Mouse (Mus musculus): ENCODE measurements around the gene Meis1. TPM values are rescaled to one million over a fixed set of nuclear protein-coding genes. Genes with fewer than 3 reads are reported as not detected.

The Meis1 gene
- total and polyA plus RNA-seq, 3 experiments, result 0.19 to 3.6 (median 0.81) TPM

- Histone ChIP-seq H3K27ac (ENCODE audit: insufficient read depth, low read depth) (no peak overlapping the region), H3K36me3 (replicated peaks in 1 of 2; ENCODE audit: control insufficient read depth in 1 of 2, insufficient read depth in 1 of 2, low read length in 1 of 2) (peaks cover 0 to 2% of the 10 kb centered on the region in 2 experiments), H3K27me3 (replicated peaks) (no peaks in the 10 kb centered on the region), H3K4me3 (replicated peaks in 1 of 3; ENCODE audit: low read depth in 2 of 3, low read length in 2 of 3, poor library complexity in 1 of 3) (no peak overlapping the region), H3K4me1 (ENCODE audit: control insufficient read depth in 1 of 2, insufficient read depth in 2 of 2) (no peaks in the 10 kb centered on the region), H3K79me2 (replicated peaks; ENCODE audit: control insufficient read depth, extremely low read depth, insufficient read depth, poor library complexity, severe bottlenecking) (no peaks in the 10 kb centered on the region), H3K9ac (ENCODE audit: insufficient read depth, low read depth) (no peak overlapping the region), H3K9me3 (replicated peaks; ENCODE audit: low read length) (peaks cover 2% of the 10 kb centered on the region), H3K4me2 (ENCODE audit: insufficient read depth, low read depth, poor library complexity, severe bottlenecking) (no peak overlapping the region)
- dilution Hi-C loops (cut with MboI; ENCODE audit: extremely low pct_ligation_motif_present, extremely low pct_unique_long_range_greater_than_20kb, low sequenced_read_pairs) (no loop called here), in situ Hi-C loops (cut with MboI; ENCODE audit: low pct_ligation_motif_present, low pct_unique_long_range_greater_than_20kb, low sequenced_read_pairs) (no loop called here)
- no peak for DNase-seq (ENCODE audit: extremely low read depth)
- TF ChIP-seq NRF1 (IDR thresholded peaks at IDR 0.05; ENCODE audit: low read depth, low read length), result no peak
- no peak for TF ChIP-seq ELF1 (IDR thresholded peaks at IDR 0.05; ENCODE audit: low read depth, low read length)
- TF ChIP-seq ETS1 (conservative IDR thresholded peaks at IDR 0.05; ENCODE audit: low read depth, low read length), result no peak
- no peak for TF ChIP-seq GABPA (IDR thresholded peaks at IDR 0.05; ENCODE audit: insufficient replicate concordance, low read depth, low read length)
These were observed 6.8 kb downstream of the Meis1 start for GRCm38 (mm10) chr11:19012001-19012400.

GRCm38 (mm10) chr11:19011108-19011805 lies 7.5 kb downstream of the Meis1 start:
- H3K27me3 ChIP-seq (replicated peaks), result no peaks in the 10 kb centered on the region
- H3K9ac ChIP-seq (ENCODE audit: insufficient read depth, low read depth), result no peak overlapping the region
- in situ Hi-C loops (cut with MboI; ENCODE audit: low pct_ligation_motif_present, low pct_unique_long_range_greater_than_20kb, low sequenced_read_pairs) (no loop called here), dilution Hi-C loops (cut with MboI; ENCODE audit: extremely low pct_ligation_motif_present, extremely low pct_unique_long_range_greater_than_20kb, low sequenced_read_pairs) (no loop called here)
- no peak for DNase-seq (ENCODE audit: extremely low read depth)
- no peaks in the 10 kb centered on the region for H3K4me1 ChIP-seq (ENCODE audit: control insufficient read depth in 1 of 2, insufficient read depth in 2 of 2)
- no peak for TF ChIP-seq ZKSCAN1 (IDR thresholded peaks at IDR 0.05; ENCODE audit: borderline replicate concordance, low read depth, low read length)
- TF ChIP-seq PAX5 (IDR thresholded peaks at IDR 0.05; ENCODE audit: low read length), result no peak
- no peak for TF ChIP-seq POLR2A (IDR thresholded peaks at IDR 0.05; ENCODE audit: low read depth, low read length)
- H3K4me3 ChIP-seq (replicated peaks in 1 of 3; ENCODE audit: low read depth in 2 of 3, low read length in 2 of 3, poor library complexity in 1 of 3), result no peak overlapping the region
- H3K79me2 ChIP-seq (replicated peaks; ENCODE audit: control insufficient read depth, extremely low read depth, insufficient read depth, poor library complexity, severe bottlenecking), result no peaks in the 10 kb centered on the region
- H3K9me3 ChIP-seq (replicated peaks; ENCODE audit: low read length), result peaks cover 2% of the 10 kb centered on the region
- H3K27ac ChIP-seq (ENCODE audit: insufficient read depth, low read depth), result no peak overlapping the region
- peaks cover 0 to 2% of the 10 kb centered on the region in 2 experiments for H3K36me3 ChIP-seq (replicated peaks in 1 of 2; ENCODE audit: control insufficient read depth in 1 of 2, insufficient read depth in 1 of 2, low read length in 1 of 2)
- H3K4me2 ChIP-seq (ENCODE audit: insufficient read depth, low read depth, poor library complexity, severe bottlenecking), result no peak overlapping the region

GRCm38 (mm10) chr11:19010396-19010811 lies 8.4 kb downstream of the Meis1 start:
- in situ Hi-C loops (cut with MboI; ENCODE audit: low pct_ligation_motif_present, low pct_unique_long_range_greater_than_20kb, low sequenced_read_pairs) (no loop called here), dilution Hi-C loops (cut with MboI; ENCODE audit: extremely low pct_ligation_motif_present, extremely low pct_unique_long_range_greater_than_20kb, low sequenced_read_pairs) (no loop called here)
- H3K4me1 ChIP-seq (ENCODE audit: control insufficient read depth in 1 of 2, insufficient read depth in 2 of 2), result no peaks in the 10 kb centered on the region
- no peaks in the 10 kb centered on the region for H3K9me3 ChIP-seq (replicated peaks; ENCODE audit: low read length)
- H3K36me3 ChIP-seq (replicated peaks in 1 of 2; ENCODE audit: control insufficient read depth in 1 of 2, insufficient read depth in 1 of 2, low read length in 1 of 2), result peaks cover 0 to 2% of the 10 kb centered on the region in 2 experiments
- no peaks in the 10 kb centered on the region for H3K27me3 ChIP-seq (replicated peaks)
- no peak overlapping the region for H3K4me3 ChIP-seq (replicated peaks in 1 of 3; ENCODE audit: low read depth in 2 of 3, low read length in 2 of 3, poor library complexity in 1 of 3)
- no peaks in the 10 kb centered on the region for H3K79me2 ChIP-seq (replicated peaks; ENCODE audit: control insufficient read depth, extremely low read depth, insufficient read depth, poor library complexity, severe bottlenecking)
- no peak for DNase-seq (ENCODE audit: extremely low read depth)
- no peak overlapping the region for H3K4me2 ChIP-seq (ENCODE audit: insufficient read depth, low read depth, poor library complexity, severe bottlenecking)
- H3K9ac ChIP-seq (ENCODE audit: insufficient read depth, low read depth), result no peak overlapping the region
- no peak overlapping the region for H3K27ac ChIP-seq (ENCODE audit: insufficient read depth, low read depth)
- TF ChIP-seq ETS1 (conservative IDR thresholded peaks at IDR 0.05; ENCODE audit: low read depth, low read length) (no peak), PAX5 (IDR thresholded peaks at IDR 0.05; ENCODE audit: low read length) (no peak), GABPA (IDR thresholded peaks at IDR 0.05; ENCODE audit: insufficient replicate concordance, low read depth, low read length) (no peak), POLR2AphosphoS2 (IDR thresholded peaks at IDR 0.05; ENCODE audit: low read depth, low read length) (no peak), USF1 (IDR thresholded peaks at IDR 0.05; ENCODE audit: low read depth, low read length) (no peak), SMC3 (IDR thresholded peaks at IDR 0.05; ENCODE audit: low read depth, low read length) (no peak), CHD2 (IDR thresholded peaks at IDR 0.05; ENCODE audit: low read length) (no peak), KAT2A (IDR thresholded peaks at IDR 0.05; ENCODE audit: insufficient replicate concordance, low read length) (no peak), ZMIZ1 (IDR thresholded peaks at IDR 0.05; ENCODE audit: low read depth, low read length) (no peak), JUN (IDR thresholded peaks at IDR 0.05; ENCODE audit: insufficient read depth, low read depth, low read length) (no peak), NELFE (IDR thresholded peaks at IDR 0.05; ENCODE audit: low read depth, low read length) (no peak), MEF2A (IDR thresholded peaks at IDR 0.05; ENCODE audit: borderline replicate concordance, low read depth, low read length) (no peak), POLR2A (IDR thresholded peaks at IDR 0.05; ENCODE audit: low read depth, low read length) (no peak), MAX (IDR thresholded peaks at IDR 0.05; ENCODE audit: low read length) (no peak), EP300 (IDR thresholded peaks at IDR 0.05; ENCODE audit: low read length) (no peak), MAFK (IDR thresholded peaks at IDR 0.05; ENCODE audit: insufficient replicate concordance, low read length) (no peak), SIN3A (IDR thresholded peaks at IDR 0.05; ENCODE audit: low read length) (no peak)
